Mouse (Mus musculus) hindbrain, postnatal 0 days (tissue): Measurements from ENCODE around the gene Bloc1s1. TPM values are rescaled to one million over a fixed set of nuclear protein-coding genes. Genes with fewer than 3 reads are reported as not detected.

Experiments
- ATAC-seq: fragments of 200-750 bp; cut with Nextera tagmentation; 2 replicates; pipeline ENCODE4 v1.8.0; 2017; ENCODE audit warnings: mild to moderate bottlenecking, moderate TSS enrichment, moderate library complexity
- DNase-seq: peaks from one replicate; pipeline ENCODE4 v3.0.0-alpha.2; 2015; ENCODE audit warnings: low spot score
- H3K27ac ChIP-seq: fragments of 300-500 bp; sonication (generic); 2 replicates; pipeline ENCODE4 v1.5.1; 2014; ENCODE audit warnings: mild to moderate bottlenecking
- H3K27me3 ChIP-seq: fragments of 300-500 bp; sonication (generic); 2 replicates; pipeline ENCODE4 v1.6.1; 2014; ENCODE audit warnings: low read length, mixed read lengths; ENCODE audit not compliant: insufficient read depth
- H3K36me3 ChIP-seq: fragments of 300-500 bp; sonication (generic); 2 replicates; pipeline ENCODE4 v1.6.1; 2014; ENCODE audit warnings: low read length, mixed read lengths; ENCODE audit not compliant: insufficient read depth
- H3K4me1 ChIP-seq: fragments of 300-500 bp; sonication (generic); 2 replicates; pipeline ENCODE4 v1.6.1; 2014; ENCODE audit warnings: antibody characterized with exemption, low read length, mixed read lengths; ENCODE audit not compliant: insufficient read depth
- H3K4me2 ChIP-seq: fragments of 300-500 bp; sonication (generic); 2 replicates; pipeline ENCODE4 v1.6.1; 2014; ENCODE audit warnings: low read depth, mild to moderate bottlenecking, low read length, moderate library complexity, mixed read lengths
- H3K4me3 ChIP-seq: fragments of 300-500 bp; sonication (generic); 2 replicates; pipeline ENCODE4 v1.5.1; 2014; ENCODE audit warnings: low read length
- H3K9ac ChIP-seq: fragments of 300-500 bp; sonication (generic); replicated peaks from 2 replicates; pipeline ENCODE4 v1.6.1; 2014; ENCODE audit warnings: mild to moderate bottlenecking, low read length, moderate library complexity, mixed read lengths
- H3K9me3 ChIP-seq: fragments of 300-500 bp; sonication (generic); 2 replicates; pipeline ENCODE4 v1.6.1; 2016; ENCODE audit warnings: low read length, mixed read lengths
- CTCF ChIP-seq: IDR thresholded peaks from 2 replicates; pipeline ENCODE4 v1.5.1; 2016; ENCODE audit warnings: antibody characterized with exemption, control low read depth, low read depth
- WGBS: fragments of 180-500 bp; shearing (Covaris S2); extraction: QIAGEN DNeasy Blood & Tissue Kit; methylation state at CpG from one replicate; pipeline ENCODE4 v1.1.7; 2014; 5-methylcytosine and 5-hydroxymethylcytosine counted together
- polyA plus RNA-seq: library from polyadenylated mRNA; unstranded; fragments of >200 nt; fragmentation: Nextera tagmentation; extraction: Ambion mirVana; gene quantifications from 2 replicates; pipeline ENCODE4 v1.2.1, GENCODE M21; 2015
- total RNA-seq: library from RNA; depleted of rRNA; stranded (reverse); fragments of >200 nt; gene quantifications from 2 replicates; pipeline ENCODE4 v1.2.3, GENCODE M21; 2014

Bloc1s1 gene
- total and polyA plus RNA-seq, 2 experiments from 2014 or later, result 97.6 to 298 TPM

- Histone ChIP-seq H3K4me1 (no peaks in the 10 kb centered on the region), H3K36me3 (no peaks in the 10 kb centered on the region), H3K9me3 (no peaks in the 10 kb centered on the region), H3K27ac (no peak overlapping the region), H3K4me2 (no peak overlapping the region), H3K27me3 (no peaks in the 10 kb centered on the region), H3K9ac (no peak overlapping the region), H3K4me3 (no peak overlapping the region)
- ATAC-seq, result no peak
- WGBS, result 68% methylated on average over 3 of the region's 3 CpGs
- no peak for DNase-seq
- TF ChIP-seq CTCF, result no peak
Observed at GRCm38 (mm10) chr10:128902409-128902988, 21.3 kb downstream of the Bloc1s1 start.

- Histone ChIP-seq H3K27me3 (no peaks in the 10 kb centered on the region), H3K36me3 (no peaks in the 10 kb centered on the region), H3K9ac (no peak overlapping the region), H3K9me3 (no peaks in the 10 kb centered on the region), H3K4me3 (no peak overlapping the region), H3K4me1 (peaks cover 6% of the 10 kb centered on the region; the same call in 1 of the 2 replicates), H3K27ac (no peak overlapping the region), H3K4me2 (no peak overlapping the region)
- DNase-seq, result no peak
- 76% methylated on average over 1 of the region's 1 CpGs for WGBS
- no peak for ATAC-seq
- no peak for TF ChIP-seq CTCF
Observed at GRCm38 (mm10) chr10:128901409-128901808, 22.4 kb downstream of the Bloc1s1 start.

GRCm38 (mm10) chr10:128900698-128901097 is 23.1 kb downstream of the Bloc1s1 start, which contains the start of gene Cd63:
Gene Cd63, plus strand, starts transcription at chr10:128900989.
- 93% methylated on average over 3 of the region's 3 CpGs for WGBS
- Histone ChIP-seq H3K9ac (no peak within 1 kb of the TSS), H3K4me3 (no peak within 1 kb of the TSS), H3K9me3 (no peaks in the 10 kb centered on the region), H3K27ac (no peak within 1 kb of the TSS), H3K4me2 (no peak within 1 kb of the TSS), H3K27me3 (no peaks in the 10 kb centered on the region), H3K4me1 (peaks cover 13% of the 10 kb centered on the region; the same call in 1 of the 2 replicates), H3K36me3 (no peaks in the 10 kb centered on the region)
- DNase-seq, result no peak
- no peak for ATAC-seq
- TF ChIP-seq CTCF, result no peak

GRCm38 (mm10) chr10:128899759-128900490 is 23.9 kb downstream of the Bloc1s1 start:
- no peak for ATAC-seq
- no peak for TF ChIP-seq CTCF
- no peak for DNase-seq
- H3K27ac ChIP-seq, result no peak overlapping the region
- no peaks in the 10 kb centered on the region for H3K9me3 ChIP-seq
- no peaks in the 10 kb centered on the region for H3K36me3 ChIP-seq
- H3K4me3 ChIP-seq, result no peak overlapping the region
- no peak overlapping the region for H3K4me2 ChIP-seq
- H3K4me1 ChIP-seq, result peaks cover 13% of the 10 kb centered on the region; the same call in 1 of the 2 replicates
- WGBS, result 81% methylated on average over 6 of the region's 6 CpGs
- H3K9ac ChIP-seq, result no peak overlapping the region
- H3K27me3 ChIP-seq, result no peaks in the 10 kb centered on the region

GRCm38 (mm10) chr10:128897501-128897900 is 26.3 kb downstream of the Bloc1s1 start:
- H3K4me1 ChIP-seq, result peaks cover 14% of the 10 kb centered on the region
- no peaks in the 10 kb centered on the region for H3K27me3 ChIP-seq
- ATAC-seq (no peak), DNase-seq (peak; percentile 42)
- WGBS, result 12% methylated on average over 1 of the region's 1 CpGs
- H3K9me3 ChIP-seq, result no peaks in the 10 kb centered on the region
- no peak overlapping the region for H3K9ac ChIP-seq
- no peak overlapping the region for H3K4me3 ChIP-seq
- no peak for TF ChIP-seq CTCF
- H3K36me3 ChIP-seq, result no peaks in the 10 kb centered on the region
- no peak overlapping the region for H3K4me2 ChIP-seq
- H3K27ac ChIP-seq, result 0 out of 2 replicates have a peak overlapping the region, but pooled peaks have one; percentile 16

- H3K4me3 ChIP-seq, result no peak overlapping the region
- DNase-seq, result no peak
- no peak for TF ChIP-seq CTCF
Observed at GRCm38 (mm10) chr10:128896807-128897206, 27.0 kb downstream of the Bloc1s1 start.

More at GRCm38 (mm10) chr10:128896807-128897206, 27.0 kb downstream of the Bloc1s1 start:
- ATAC-seq, result no peak
- H3K9me3 ChIP-seq, result no peaks in the 10 kb centered on the region
- 48% methylated on average over 1 of the region's 1 CpGs for WGBS
- peak overlapping the region; percentile 13; the same call in 1 of the 2 replicates for H3K9ac ChIP-seq
- H3K27ac ChIP-seq, result 0 out of 2 replicates have a peak overlapping the region, but pooled peaks have one; percentile 65
- no peaks in the 10 kb centered on the region for H3K36me3 ChIP-seq
- H3K4me2 ChIP-seq, result peak overlapping the region; percentile 50
- peaks cover 17% of the 10 kb centered on the region for H3K4me1 ChIP-seq
- H3K27me3 ChIP-seq, result no peaks in the 10 kb centered on the region
